Mouse (Mus musculus) sigmoid colon, adult 10 weeks (tissue): ENCODE measurements around the gene Fer1l4. TPM values are rescaled to one million over a fixed set of nuclear protein-coding genes. Genes with fewer than 3 reads are reported as not detected.

ENCODE experiments used
- polyA plus RNA-seq: library from polyadenylated mRNA; stranded (reverse); fragments of 350-450 nt; fragmentation: Illumina TruSeq; extraction: RNeasy Lipid Tissue Mini Kit (QIAGEN cat#74804); gene quantifications from one replicate; pipeline ENCODE4 v1.2.3, GENCODE M21; 2014; ENCODE audit warnings: low read depth, low replicate concordance

The Fer1l4 gene
- not detected for polyA plus RNA-seq

DNA sequence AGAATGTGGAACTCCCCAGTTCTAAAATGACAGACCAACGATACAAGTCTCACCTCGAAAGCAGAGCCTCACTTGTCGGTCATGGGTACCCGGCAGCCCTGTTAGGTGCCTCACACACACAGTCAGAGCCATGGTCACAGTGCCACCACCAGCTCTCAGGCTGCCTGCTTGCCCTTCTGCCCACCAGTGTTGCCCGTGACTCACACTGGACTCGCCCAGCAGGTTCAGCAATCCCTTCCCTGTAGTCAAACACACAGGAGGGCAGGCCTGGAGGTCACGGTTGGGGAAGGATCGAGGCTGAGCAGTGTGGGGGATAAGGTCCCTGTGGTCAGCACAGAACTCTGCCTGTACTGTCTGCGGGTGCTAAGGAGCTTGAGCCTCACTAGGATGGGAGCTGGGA is at the start of gene Fer1l4:
TSS of gene Fer1l4 (minus strand) at position 132 of the 400 bp plus-strand sequence.

DNA sequence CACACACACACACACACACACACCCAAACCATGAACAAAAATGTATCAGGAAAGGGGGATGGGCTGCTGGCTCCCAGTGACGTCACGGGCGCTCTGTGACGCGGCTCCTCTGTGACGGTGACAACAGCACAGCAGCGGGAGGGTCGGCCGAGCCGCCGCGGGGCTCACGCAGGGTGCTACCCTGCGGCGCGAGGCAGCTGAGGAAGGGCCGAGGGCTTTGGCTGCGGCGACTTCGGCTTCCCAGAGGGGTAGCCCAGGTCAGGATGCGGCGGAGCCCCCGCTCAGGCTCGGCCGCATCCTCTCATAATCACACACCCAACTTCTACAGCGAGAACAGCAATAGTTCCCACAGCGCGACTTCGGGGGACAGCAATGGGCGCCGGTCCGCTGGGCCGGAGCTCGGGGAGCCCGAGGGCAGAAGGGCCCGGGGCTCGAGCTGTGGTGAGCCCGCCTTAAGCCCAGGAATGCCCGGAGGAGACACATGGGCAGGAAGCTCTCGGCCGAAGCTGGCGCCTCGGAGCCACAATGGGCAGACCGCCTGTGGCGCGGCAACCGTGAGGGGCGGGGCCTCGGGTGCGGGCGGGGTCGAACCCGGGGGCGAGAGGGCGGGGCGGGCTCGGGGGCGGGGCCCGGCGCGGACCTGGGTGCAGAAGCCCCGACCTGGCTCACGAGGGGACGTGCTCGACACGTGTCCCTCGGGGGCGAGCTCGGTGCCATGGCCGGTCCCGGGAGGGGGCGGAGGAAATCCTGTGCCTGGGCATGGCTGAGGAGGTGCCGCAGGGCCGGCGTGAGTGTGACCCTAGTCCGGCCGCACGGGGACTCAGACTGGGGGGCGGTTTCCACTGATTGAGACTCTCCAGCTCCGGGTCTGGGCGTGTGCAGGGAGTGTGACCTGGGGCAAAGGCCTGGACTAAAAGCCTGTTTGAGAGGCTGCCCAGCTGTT is 12.6 kb upstream of the Fer1l4 start, which contains the start of gene Spag4:
TSS of gene Spag4 (plus strand) at position 77 of the 943 bp plus-strand sequence.

DNA sequence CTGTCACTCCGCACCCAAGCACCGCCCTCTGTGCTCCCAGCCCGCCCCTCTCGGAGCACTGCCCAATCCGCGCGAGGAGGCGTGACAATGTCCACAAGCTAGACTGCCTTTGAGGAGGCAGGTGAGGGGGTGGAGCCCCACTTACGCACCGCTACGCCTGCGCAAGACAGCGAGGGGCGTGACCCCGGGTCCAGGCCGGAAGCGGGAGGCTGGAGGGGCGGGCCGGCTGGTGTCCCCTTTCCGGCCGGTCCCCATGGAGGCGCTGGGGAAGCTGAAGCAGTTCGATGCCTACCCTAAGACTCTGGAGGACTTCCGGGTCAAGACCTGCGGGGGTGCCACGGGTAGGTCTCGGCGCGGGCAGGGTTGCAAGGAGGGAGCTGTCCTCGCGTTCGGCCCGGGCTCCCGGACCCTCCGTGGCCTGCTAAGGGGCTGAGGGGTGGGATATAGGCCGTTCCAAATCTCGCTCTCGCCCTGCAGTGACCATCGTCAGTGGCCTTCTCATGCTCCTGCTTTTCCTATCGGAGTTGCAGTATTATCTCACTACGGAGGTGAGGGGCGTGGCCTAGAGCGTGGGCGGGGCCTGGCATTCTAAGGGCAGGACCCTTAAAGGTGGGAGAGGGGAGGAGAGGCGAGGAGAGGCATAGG is 44.7 kb downstream of the Fer1l4 start, which contains the start of the genes 6430550D23Rik and Ergic3:
TSS of gene 6430550D23Rik (minus strand) at position 90 of the 645 bp plus-strand sequence.
TSS of gene Ergic3 (plus strand) at position 158 of the 645 bp plus-strand sequence.

Other genes starting within 250 kb of the Fer1l4 start
- 9.9 TPM for gene BC029722, start 233.5 kb downstream of the Fer1l4 start, polyA plus RNA-seq
- 19.9 TPM for gene Eif6, start 226.0 kb downstream of the Fer1l4 start, polyA plus RNA-seq
- gene Fam83c, start 218.1 kb downstream of the Fer1l4 start, polyA plus RNA-seq: 5.2 TPM
- 40.9 TPM for gene Uqcc1, start 122.6 kb downstream of the Fer1l4 start, polyA plus RNA-seq
- gene Gm15557, start 112.2 kb downstream of the Fer1l4 start, polyA plus RNA-seq: not detected
- not detected for gene Gdf5, start 107.6 kb downstream of the Fer1l4 start, polyA plus RNA-seq
- gene Cep250, start 96.5 kb downstream of the Fer1l4 start, polyA plus RNA-seq: 1.5 TPM
- gene 6430550D23Rik, start 45.0 kb downstream of the Fer1l4 start, polyA plus RNA-seq: 2.8 TPM
- gene Ergic3, start 44.9 kb downstream of the Fer1l4 start, polyA plus RNA-seq: 13.5 TPM
- not detected for gene Spag4, start 12.2 kb upstream of the Fer1l4 start, polyA plus RNA-seq
- gene Cpne1, start 59.0 kb upstream of the Fer1l4 start, polyA plus RNA-seq: 49.2 TPM
- 21.5 TPM for gene Rbm12, start 59.0 kb upstream of the Fer1l4 start, polyA plus RNA-seq
- gene Gm28036, start 74.1 kb upstream of the Fer1l4 start, polyA plus RNA-seq: 14.9 TPM
- gene Romo1, start 91.1 kb upstream of the Fer1l4 start, polyA plus RNA-seq: 1.3 TPM
- gene Nfs1, start 91.2 kb upstream of the Fer1l4 start, polyA plus RNA-seq: 62.9 TPM
- gene Rbm39, start 127.3 kb upstream of the Fer1l4 start, polyA plus RNA-seq: 1,044 TPM
- gene Phf20, start 143.5 kb upstream of the Fer1l4 start, polyA plus RNA-seq: 19.2 TPM